Comparison of ENCODE assay signal across 16 mouse cellular contexts in genomic region chr11:77068825-77069224, GRCm38 (mm10).
"Had no signal": no experiment of that assay in that cellular context is flagged by ENCODE, and none has a peak within 500 bp of the region (broad histone marks: within the 10 kb centered on the region; RNA-seq: fewer than 3 reads in every experiment).

No protein-coding gene starts in this region.

- H3K27ac ChIP-seq: neural tube, embryonic 12.5 days; neural tube, embryonic 13.5 days; neural tube, embryonic 15.5 days; stomach, embryonic 15.5 days; stomach, postnatal 0 days had no signal

- DNase-seq: retina, postnatal 1 day; right cerebral cortex, adult 18-20 months; right cerebral cortex, postnatal 14 days; right cerebral cortex, postnatal 25 days; spleen, adult 18-20 months; thymus, adult 18-20 months; thymus, adult 2 months; thymus, postnatal 14 days; thymus, postnatal 25 days; thymus, postnatal 36 days; thymus, postnatal 4 days had no signal

- H3K27me3 ChIP-seq: neural tube, embryonic 12.5 days; neural tube, embryonic 13.5 days; neural tube, embryonic 15.5 days; stomach, embryonic 15.5 days had no signal

- H3K9me3 ChIP-seq: neural tube, embryonic 12.5 days; neural tube, embryonic 13.5 days; neural tube, embryonic 15.5 days; stomach, embryonic 15.5 days had no signal

- H3K4me3 ChIP-seq: neural tube, embryonic 12.5 days; neural tube, embryonic 13.5 days; neural tube, embryonic 15.5 days; stomach, embryonic 15.5 days had no signal

- H3K9ac ChIP-seq: neural tube, embryonic 12.5 days; neural tube, embryonic 13.5 days; neural tube, embryonic 15.5 days; stomach, embryonic 15.5 days had no signal

- H3K4me1 ChIP-seq: neural tube, embryonic 12.5 days; neural tube, embryonic 13.5 days; neural tube, embryonic 15.5 days; stomach, embryonic 15.5 days had no signal
